Mouse (Mus musculus) liver, adult 2 months (tissue): ENCODE results near the gene Dhx34.

ENCODE experiments used
- CTCF ChIP-seq: fragments of 200-500 bp; IDR thresholded peaks from 2 replicates; pipeline ENCODE4 v1.5.1; 2011; ENCODE audit warnings: low read depth, low read length, control low read depth
- POLR2A ChIP-seq: fragments of 200-500 bp; IDR thresholded peaks from 2 replicates; pipeline ENCODE4 v1.6.1; 2011; ENCODE audit warnings: low read length, control low read depth; ENCODE audit not compliant: insufficient read depth; ENCODE audit errors: extremely low read depth

GRCm38 (mm10) chr7:16210862-16211365 lies 10.9 kb downstream of the Dhx34 start:
- TF ChIP-seq CTCF (peak; percentile 51), POLR2A (no peak)
